Mouse (Mus musculus) adrenal gland, postnatal 25 days (tissue): ENCODE measurements at regions not wholly inside any gene's neighbourhood (a gene's known extent, or its start where the extent isn't known, plus 50 kb on each side); places are given as distances from the start of the nearest gene placed in this dataset.
"Not testable (repeated sequence)": the region's sequence is repeated elsewhere in the genome, so short reads cannot be mapped to it uniquely, and the experiment has no call there.

Source experiments
- DNase-seq: peaks from one replicate; pipeline ENCODE4 v3.0.0; 2021; ENCODE audit warnings: mixed read lengths

DNA sequence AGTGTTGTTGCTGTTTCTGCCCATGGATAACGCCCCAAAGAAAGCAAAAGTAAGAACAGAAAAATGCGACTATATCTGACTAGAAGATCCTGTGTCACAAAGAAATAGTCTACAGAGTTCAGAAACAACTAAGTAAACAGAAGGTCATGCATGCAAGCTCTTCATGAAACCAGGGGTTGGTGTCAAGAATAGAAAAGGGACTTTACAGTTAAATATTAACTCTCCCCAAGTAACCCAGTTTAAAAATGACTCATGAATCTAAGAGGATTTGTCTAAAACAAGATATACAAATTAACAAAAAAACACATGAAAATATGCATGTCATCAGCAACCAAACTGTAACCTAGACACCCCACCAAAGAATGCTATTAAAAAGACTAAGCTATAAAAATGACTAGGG is 381.4 kb upstream of the Ptger4 start:
- no peak for DNase-seq

DNA sequence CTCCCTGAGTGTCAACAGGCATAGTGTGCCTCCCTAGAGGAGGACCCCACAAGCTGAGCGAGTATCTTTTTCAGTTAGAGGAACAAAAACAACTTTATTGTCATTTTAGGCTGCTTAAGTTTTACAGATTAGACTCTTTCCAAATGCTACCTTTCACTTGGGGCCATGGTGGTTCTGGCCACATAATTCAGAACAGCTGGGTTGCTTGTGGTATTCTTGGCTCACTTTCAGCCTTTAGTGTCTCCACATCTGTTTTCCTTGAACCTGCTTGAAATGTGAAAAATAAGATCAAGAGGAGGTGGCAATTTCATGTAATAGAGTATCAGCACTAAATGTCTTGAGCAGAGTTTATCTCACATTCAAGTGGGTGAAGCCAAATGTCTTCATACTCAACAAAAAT is 402.7 kb upstream of the Ptger4 start:
- DNase-seq = no peak

GRCm38 (mm10) chr15:5658796-5659195 is 414.8 kb upstream of the Ptger4 start:
- DNase-seq = no peak

DNA sequence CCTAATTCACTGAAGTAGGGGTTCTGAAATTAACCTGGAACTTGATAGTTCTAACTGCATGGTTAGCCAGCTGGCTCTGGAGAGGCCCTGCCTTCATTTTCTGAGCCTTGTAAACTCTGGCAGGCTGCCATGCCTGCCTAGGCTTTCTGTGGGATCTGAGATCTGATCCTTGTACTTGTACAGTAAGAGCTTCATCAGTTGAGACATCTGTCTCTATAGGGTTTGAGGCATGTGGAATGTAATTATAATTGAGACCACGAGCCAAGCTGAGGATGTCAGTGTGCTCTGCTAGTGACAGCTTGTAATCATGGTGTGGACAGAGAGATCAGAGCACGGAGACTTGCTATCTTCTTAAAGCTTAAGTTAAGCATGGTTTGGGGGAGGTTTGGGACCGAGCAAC is 416.8 kb upstream of the Ptger4 start:
- DNase-seq = no peak

DNA sequence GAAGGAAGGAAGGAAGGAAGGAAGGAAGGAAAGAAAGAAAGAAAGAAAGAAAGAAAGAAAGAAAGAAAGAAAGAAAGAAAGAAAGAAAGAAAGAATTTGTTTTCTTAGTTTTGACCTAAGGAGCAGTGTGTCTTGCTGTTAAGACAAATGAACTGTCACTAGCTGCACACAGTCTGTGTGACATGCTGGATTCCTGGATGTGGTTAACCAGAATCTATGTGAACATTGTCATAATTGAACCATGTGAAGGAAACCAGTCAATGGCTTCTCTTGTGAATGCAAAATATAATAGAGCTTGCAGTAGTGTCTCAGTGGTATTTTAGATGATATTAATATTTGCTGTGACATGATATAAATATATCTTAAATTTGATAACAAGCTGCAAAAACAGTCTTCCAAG is 427.8 kb upstream of the Ptger4 start:
- no peak for DNase-seq

GRCm38 (mm10) chr15:5676704-5677103 is 432.7 kb upstream of the Ptger4 start:
- DNase-seq = no peak

DNA sequence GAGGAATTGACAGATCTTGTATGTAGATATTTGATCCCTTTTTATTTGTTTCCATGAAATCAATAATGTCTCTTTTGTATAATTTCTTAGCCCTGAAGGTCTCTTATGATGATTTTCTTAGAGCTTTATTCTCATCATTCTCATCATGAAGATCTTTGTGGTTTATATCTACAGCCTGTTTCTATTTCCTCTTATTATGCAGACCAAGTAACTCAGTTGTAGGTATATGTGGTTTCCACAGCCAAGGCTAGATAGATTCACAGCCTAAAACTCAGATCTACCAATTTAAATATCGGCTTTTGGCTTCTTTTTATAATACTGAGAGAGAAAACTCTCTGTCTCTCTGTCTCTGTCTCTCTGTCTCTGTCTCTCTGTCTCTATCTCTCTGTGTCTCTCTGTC is 449.8 kb upstream of the Ptger4 start:
- no peak for DNase-seq

- DNase-seq = no peak
Observed at GRCm38 (mm10) chr15:5695015-5695414, 451.0 kb upstream of the Ptger4 start.

GRCm38 (mm10) chr15:5708454-5708853 is 464.5 kb upstream of the Ptger4 start:
- no peak for DNase-seq

DNA sequence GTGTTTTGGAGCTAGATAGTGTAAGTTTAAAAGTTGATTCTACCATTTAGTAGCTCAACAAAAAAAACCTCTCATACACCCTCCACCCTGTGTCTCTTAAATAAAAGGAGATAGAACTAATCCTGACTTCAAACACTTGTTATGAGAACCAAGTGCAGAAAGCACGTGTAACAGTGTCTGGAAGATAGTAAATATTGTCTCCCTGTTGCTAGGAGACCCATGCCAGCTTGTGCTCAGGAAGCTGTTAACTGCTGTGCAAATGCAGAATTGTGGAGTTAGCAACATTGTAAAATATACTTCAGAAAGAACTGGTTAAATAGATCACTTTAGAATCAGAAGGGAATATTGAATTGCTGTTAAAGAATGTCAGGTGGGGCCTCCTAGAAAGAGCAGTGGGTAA is 496.7 kb upstream of the Ptger4 start:
- DNase-seq = no peak

GRCm38 (mm10) chr15:5743893-5744292 is 499.9 kb upstream of the Ptger4 start:
- DNase-seq = no peak

- no peak for DNase-seq
Observed at GRCm38 (mm10) chr15:5758690-5759089, 514.7 kb upstream of the Ptger4 start.

GRCm38 (mm10) chr15:5762216-5762615 is 518.2 kb upstream of the Ptger4 start:
- DNase-seq = no peak

DNA sequence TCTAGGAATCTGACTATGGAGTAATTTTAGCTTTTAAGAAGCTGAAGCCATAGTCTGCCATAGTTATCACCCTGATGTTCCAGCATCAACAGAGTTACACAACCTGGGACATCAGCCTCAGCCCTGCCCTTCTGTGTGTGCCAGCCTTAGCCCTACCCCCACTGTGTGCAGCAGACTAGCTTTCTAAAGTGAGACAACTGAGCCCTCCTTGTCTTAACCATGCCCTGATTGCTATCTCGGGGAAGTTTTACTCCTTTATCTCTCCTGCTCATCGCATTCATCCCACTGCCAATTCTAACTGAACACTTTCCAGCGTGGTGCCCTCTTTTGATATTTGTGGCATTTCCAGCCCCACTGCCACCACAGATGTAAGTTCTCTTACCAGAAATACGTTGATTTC is 522.5 kb upstream of the Dab2 start:
- DNase-seq = no peak

GRCm38 (mm10) chr15:5799917-5800316 is 499.7 kb upstream of the Dab2 start:
- DNase-seq = no peak

DNA sequence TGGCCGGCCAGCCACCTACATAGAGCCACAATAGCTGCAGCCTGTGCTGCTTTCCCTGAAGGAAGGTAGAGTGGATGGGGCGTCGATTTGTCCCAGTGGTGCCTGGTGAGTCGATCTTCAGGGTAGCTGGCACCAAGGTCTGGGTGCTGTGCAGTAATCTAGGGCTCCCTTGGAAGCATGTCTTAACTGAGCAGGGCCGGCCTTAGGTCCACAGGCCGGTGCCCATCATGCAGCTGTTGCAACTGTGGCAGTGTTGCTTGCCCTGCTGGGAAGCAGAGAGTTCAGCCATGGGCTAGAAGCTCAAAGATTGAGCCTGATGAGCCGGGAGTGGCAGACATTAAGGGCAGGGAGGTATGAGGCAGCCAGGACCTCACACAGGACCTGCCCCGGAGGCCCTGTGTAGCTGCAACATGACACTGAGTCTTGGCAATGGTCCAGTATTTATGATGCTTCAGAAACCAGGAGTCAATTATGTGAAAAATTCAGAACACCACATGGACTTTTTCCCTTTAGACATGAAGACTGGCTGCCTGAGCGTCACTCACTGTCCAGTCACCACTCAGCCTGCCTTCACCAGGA is 488.3 kb upstream of the Dab2 start:
- no peak for DNase-seq

DNA sequence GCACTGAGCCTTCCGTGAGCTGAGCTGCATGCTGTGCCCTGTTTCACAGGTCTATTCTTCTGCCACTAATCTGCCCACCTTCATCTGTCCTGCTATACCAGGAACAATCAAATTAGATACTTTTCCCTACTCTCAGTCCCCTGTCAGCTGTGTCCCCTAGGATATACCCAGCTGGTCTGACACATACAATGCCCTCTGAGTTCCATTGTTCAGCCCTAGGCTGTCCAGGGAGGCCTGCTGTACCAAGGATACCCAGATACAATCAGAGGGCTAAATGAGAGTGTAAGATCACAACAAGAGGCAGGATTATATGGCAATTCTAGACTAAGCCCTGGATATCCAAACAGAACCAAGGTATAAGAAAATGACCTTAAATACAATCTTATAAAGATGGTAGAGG is 487.6 kb upstream of the Dab2 start:
- no peak for DNase-seq

GRCm38 (mm10) chr15:5817901-5818576 is 481.5 kb upstream of the Dab2 start:
- DNase-seq = no peak

GRCm38 (mm10) chr15:5839963-5840362 is 459.6 kb upstream of the Dab2 start:
- no peak for DNase-seq

GRCm38 (mm10) chr15:5841369-5842149 is 458.0 kb upstream of the Dab2 start:
- DNase-seq = not testable (repeated sequence)

DNA sequence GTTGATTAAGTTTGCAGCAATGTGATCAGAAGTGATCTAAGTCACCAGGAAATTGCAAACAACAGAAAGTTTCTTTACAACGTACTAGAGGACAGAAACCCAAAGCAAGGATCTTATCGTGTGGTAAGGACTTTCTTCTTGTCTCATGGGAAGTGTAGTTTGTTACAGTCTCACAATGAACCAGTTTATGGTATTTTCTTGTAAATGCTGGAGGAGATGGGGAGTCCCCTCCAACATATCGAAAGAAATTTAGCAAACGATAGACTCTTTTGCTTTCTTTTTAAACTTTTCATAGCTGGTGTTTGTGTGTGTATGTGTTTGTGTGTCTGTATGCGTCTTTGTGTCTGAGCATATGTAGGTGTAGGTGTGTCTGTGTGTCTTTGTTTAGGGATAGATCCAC is 453.0 kb upstream of the Dab2 start:
- no peak for DNase-seq

DNA sequence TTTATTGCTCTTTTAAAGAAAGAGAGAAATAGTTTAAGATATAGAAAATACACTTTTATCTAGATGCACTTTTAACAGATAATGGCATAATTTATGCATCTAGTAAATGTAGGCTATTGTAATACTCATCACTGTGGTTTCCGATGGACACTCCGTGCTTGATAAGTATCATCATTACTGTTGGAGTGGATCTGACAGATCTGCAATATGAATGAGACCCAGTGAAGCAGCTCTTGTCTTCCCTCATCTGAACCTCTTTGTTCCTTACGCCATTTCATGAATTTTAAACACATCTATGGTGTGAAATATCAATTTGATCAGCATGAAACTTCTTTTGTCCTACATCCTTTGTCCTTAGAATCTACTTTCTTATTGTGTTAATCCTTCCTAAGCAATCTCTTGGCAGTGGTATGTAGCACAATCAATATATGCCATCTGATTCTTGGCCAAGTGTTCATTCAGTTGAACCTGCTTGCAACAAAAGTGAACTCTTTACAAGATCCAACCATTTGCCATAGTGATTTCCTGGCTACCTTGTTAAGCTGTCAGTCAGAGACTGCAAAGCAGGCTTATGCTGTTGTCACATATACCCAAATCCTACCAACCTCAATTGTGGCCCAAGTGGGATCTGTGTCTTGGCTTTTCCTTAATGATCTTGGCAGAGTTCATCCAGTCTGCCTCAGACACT is 452.0 kb upstream of the Dab2 start:
- DNase-seq = no peak

DNA sequence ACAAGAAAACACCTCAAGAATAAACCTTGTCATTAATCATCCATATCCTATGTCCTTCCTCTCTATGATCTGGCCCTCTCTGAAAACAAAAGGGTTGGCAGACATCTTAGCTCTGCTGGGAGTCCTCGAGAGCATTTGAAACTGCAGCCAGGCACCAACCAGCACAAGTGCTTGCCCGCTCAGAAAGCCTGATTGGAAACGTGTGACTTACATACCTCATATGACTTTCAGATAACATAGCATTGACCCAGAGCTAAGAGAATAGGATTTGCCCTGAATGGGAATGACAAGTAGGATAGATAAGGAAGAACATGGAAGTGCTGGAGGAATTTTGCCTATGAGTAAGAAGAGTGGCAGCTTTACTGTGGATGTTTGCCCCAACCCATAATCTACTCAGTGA is 447.1 kb upstream of the Dab2 start:
- no peak for DNase-seq
